Mouse (Mus musculus) limb, embryonic 12.5 days (tissue): ENCODE data around the gene Rnf220. TPM values are rescaled to one million over a fixed set of nuclear protein-coding genes. Genes with fewer than 3 reads are reported as not detected.
A peak's percentile ranks its signal among the peaks of the same experiment; 100 is the strongest.

Experiments
- ATAC-seq: fragments of 200-750 bp; cut with Nextera tagmentation; 2 replicates; pipeline ENCODE4 v1.8.0; 2017; ENCODE audit warnings: low read depth, moderate TSS enrichment; ENCODE audit not compliant: insufficient number of reproducible peaks, insufficient read depth, low FRiP score, low TSS enrichment
- H3K27ac ChIP-seq: fragments of 300-500 bp; sonication (generic); 2 replicates; pipeline ENCODE4 v1.5.1; 2016; ENCODE audit warnings: mild to moderate bottlenecking, moderate library complexity
- H3K27me3 ChIP-seq: fragments of 300-500 bp; sonication (generic); 2 replicates; pipeline ENCODE4 v1.6.1; 2016; ENCODE audit warnings: mild to moderate bottlenecking, moderate library complexity
- H3K36me3 ChIP-seq: fragments of 300-500 bp; sonication (generic); 2 replicates; pipeline ENCODE4 v1.6.1; 2016; ENCODE audit warnings: mild to moderate bottlenecking, moderate library complexity
- H3K4me1 ChIP-seq: fragments of 300-500 bp; sonication (generic); replicated peaks from 2 replicates; pipeline ENCODE4 v1.6.1; 2016
- H3K4me2 ChIP-seq: fragments of 300-500 bp; sonication (generic); 2 replicates; pipeline ENCODE4 v1.6.1; 2016; ENCODE audit warnings: mild to moderate bottlenecking, moderate library complexity
- H3K4me3 ChIP-seq: fragments of 300-500 bp; sonication (generic); replicated peaks from 2 replicates; pipeline ENCODE4 v1.5.1; 2016; ENCODE audit warnings: mild to moderate bottlenecking
- H3K9ac ChIP-seq: fragments of 300-500 bp; sonication (generic); replicated peaks from 2 replicates; pipeline ENCODE4 v1.6.1; 2016; ENCODE audit warnings: mild to moderate bottlenecking, moderate library complexity
- H3K9me3 ChIP-seq: fragments of 300-500 bp; sonication (generic); 2 replicates; pipeline ENCODE4 v1.6.1; 2016; ENCODE audit warnings: mild to moderate bottlenecking, moderate library complexity
- WGBS: fragments of 180-500 bp; shearing (Covaris S2); methylation state at CpG from one replicate; pipeline ENCODE4 v1.1.7; 2016; 5-methylcytosine and 5-hydroxymethylcytosine counted together
- polyA plus RNA-seq: library from polyadenylated mRNA; unstranded; fragments of >200 nt; fragmentation: Nextera tagmentation; extraction: Ambion mirVana; gene quantifications from 2 replicates; pipeline ENCODE4 v1.2.1, GENCODE M21; 2016

Rnf220 gene
- polyA plus RNA-seq, 1 experiment from 2014 or later: 119 TPM

DNA sequence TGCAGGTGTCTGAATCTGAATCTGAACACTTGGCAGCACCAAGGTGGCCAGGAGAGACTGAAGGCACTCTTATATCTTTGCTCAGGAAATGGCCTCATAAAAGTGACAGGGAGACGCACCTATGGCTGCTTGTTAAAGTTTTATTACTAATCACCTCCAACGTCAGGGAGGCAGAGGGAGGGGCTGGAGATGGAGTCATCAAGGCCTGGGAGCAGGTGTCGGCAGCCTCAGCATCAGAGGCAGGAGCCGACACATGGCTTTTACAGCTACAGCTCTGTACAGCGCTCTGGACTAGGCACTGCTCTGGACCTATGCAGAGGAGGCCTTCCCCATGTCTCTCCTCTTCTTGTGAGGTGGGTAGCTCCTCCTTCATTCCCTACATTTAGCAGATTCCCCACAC, 139.7 kb downstream of the Rnf220 start:
- Histone ChIP-seq H3K4me2 (no peak overlapping the region), H3K4me1 (peaks cover 77% of the 10 kb centered on the region), H3K9ac (no peak overlapping the region), H3K4me3 (no peak overlapping the region), H3K27ac (no peak overlapping the region), H3K27me3 (peaks cover 12% of the 10 kb centered on the region), H3K36me3 (no peaks in the 10 kb centered on the region), H3K9me3 (no peaks in the 10 kb centered on the region)
- no peak for ATAC-seq
- WGBS: 21% methylated on average over 5 of the region's 5 CpGs

DNA sequence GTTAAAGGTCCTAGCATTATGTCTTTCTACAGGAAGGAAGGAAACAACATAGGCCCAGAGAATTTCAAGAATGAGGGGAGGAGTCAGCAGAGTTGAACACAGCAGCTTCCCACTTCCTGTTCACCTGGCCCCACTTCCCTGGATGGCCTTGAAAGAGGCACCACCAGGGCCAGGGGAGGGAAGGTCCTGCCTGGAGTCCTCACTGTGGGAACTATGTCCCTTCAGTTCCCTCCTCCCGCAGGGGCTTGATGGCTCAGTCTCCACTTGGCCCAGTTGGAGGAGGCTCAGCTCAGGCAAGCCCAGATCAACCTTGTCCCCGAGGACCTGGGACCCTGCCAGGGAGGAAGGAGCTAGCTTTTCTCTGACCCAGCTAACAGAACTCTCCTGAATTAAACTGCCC, 140.6 kb downstream of the Rnf220 start:
- no peak overlapping the region for H3K4me3 ChIP-seq
- 0 out of 2 replicates have a peak overlapping the region, but pooled peaks have one; percentile 7 for H3K27ac ChIP-seq
- H3K9ac ChIP-seq: no peak overlapping the region
- H3K4me2 ChIP-seq: no peak overlapping the region
- H3K36me3 ChIP-seq: no peaks in the 10 kb centered on the region
- H3K27me3 ChIP-seq: peaks cover 12% of the 10 kb centered on the region
- H3K9me3 ChIP-seq: no peaks in the 10 kb centered on the region
- 62% methylated on average over 2 of the region's 2 CpGs for WGBS
- peaks cover 76% of the 10 kb centered on the region for H3K4me1 ChIP-seq
- no peak for ATAC-seq

DNA sequence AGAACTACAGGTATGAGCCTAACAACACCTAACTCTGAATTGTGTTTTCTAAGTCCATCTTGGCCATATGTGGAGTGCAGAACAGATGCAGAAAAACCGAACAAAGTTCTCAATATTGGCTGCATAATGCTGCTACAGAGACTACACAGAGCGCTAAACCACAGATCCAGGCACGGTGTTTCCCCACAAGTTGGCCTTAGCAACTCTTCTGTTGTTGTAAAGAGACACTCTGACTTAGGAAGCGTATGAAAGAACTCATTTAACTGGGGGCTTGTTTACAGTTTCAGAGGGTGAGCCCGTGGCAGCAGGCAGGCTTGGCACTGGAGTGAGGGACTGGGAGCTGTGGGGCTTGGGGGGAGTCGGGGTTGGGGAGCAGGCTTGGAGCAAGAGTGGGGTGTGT, 142.2 kb downstream of the Rnf220 start:
- Histone ChIP-seq H3K4me3 (no peak overlapping the region), H3K4me2 (no peak overlapping the region), H3K36me3 (no peaks in the 10 kb centered on the region), H3K27ac (no peak overlapping the region), H3K27me3 (peaks cover 6% of the 10 kb centered on the region), H3K4me1 (peaks cover 78% of the 10 kb centered on the region), H3K9me3 (no peaks in the 10 kb centered on the region), H3K9ac (peak overlapping the region; percentile 31; the same call in 1 of the 2 replicates)
- 69% methylated on average over 6 of the region's 6 CpGs for WGBS
- ATAC-seq: no peak

DNA sequence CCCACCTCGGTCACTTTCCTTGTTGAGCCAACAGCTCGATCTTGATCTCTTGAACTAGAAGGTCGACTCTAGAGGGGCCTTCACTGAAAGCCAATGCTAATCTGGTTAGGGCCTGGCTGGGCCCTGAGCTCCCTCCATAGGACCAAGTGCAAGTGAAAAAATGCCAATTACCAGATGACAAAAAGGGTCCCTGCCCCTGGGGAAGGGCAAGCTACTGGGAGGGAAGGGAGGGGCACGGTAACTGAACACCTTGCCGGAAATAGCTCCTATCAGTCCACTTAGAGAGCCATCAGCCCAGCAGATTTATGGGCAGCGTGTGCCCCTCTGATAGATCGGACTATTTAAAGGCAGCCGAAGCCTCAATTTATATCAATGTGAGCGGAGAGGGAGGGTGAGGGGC, 143.9 kb downstream of the Rnf220 start:
- H3K27ac ChIP-seq: no peak overlapping the region
- H3K9ac ChIP-seq: no peak overlapping the region
- H3K27me3 ChIP-seq: peaks cover 6% of the 10 kb centered on the region
- peaks cover 77% of the 10 kb centered on the region for H3K4me1 ChIP-seq
- no peaks in the 10 kb centered on the region for H3K36me3 ChIP-seq
- H3K4me2 ChIP-seq: no peak overlapping the region
- WGBS: 49% methylated on average over 9 of the region's 9 CpGs
- no peak for ATAC-seq
- H3K4me3 ChIP-seq: no peak overlapping the region
- no peaks in the 10 kb centered on the region for H3K9me3 ChIP-seq

DNA sequence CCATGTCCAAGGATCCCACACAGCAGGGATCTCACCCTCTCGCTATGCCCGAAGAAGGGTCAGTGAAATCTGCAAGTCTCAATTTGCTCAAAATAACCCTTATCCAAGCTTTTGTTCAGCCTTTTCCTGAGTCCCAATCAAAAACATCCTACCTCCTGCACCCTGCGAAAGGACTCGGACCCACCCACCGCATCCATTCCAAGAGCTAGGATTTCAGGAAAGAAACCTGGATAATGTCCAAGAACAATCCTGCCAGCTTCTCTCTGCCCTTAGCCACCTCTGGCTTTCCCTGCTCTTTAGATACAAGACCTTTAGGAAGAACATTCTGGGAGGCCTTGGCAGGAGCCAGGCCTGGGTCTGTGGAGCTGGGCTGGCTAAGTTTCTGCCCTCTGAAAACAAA, 144.8 kb downstream of the Rnf220 start:
- peaks cover 2% of the 10 kb centered on the region; the same call in 1 of the 2 replicates for H3K27me3 ChIP-seq
- H3K27ac ChIP-seq: 0 out of 2 replicates have a peak overlapping the region, but pooled peaks have one; percentile 23
- H3K9ac ChIP-seq: no peak overlapping the region
- WGBS: 86% methylated on average over 5 of the region's 5 CpGs
- H3K4me3 ChIP-seq: no peak overlapping the region
- H3K36me3 ChIP-seq: no peaks in the 10 kb centered on the region
- no peak overlapping the region for H3K4me2 ChIP-seq
- no peaks in the 10 kb centered on the region for H3K9me3 ChIP-seq
- H3K4me1 ChIP-seq: peaks cover 68% of the 10 kb centered on the region
- ATAC-seq: no peak

DNA sequence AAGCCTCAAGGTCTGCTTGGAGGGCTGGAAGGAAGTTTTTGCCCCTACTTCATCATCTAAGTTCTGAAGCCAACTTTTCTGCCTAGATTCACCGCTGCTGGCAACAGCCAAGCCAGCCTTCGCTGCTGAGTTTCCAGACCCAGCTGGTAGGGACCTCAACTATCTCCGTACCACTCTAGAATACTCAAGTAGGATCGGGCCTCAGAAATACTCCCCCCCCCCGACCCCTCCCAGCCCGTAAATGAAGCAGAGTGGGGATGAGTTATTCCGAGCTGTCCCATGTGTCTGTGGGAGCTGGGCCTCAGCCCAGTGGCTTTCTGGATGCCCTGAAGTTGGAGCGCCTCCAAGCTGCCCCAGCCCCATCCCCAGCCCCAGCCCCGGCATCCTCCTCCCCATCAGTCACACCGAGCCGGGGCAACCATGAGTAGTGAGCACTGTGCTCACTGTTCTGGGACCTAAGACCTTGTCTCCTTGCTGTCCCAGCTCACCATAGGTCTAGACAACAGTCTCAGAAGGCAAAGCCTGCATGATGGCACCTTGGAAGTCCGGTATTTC, 146.6 kb downstream of the Rnf220 start:
- WGBS: 77% methylated on average over 12 of the region's 12 CpGs

DNA sequence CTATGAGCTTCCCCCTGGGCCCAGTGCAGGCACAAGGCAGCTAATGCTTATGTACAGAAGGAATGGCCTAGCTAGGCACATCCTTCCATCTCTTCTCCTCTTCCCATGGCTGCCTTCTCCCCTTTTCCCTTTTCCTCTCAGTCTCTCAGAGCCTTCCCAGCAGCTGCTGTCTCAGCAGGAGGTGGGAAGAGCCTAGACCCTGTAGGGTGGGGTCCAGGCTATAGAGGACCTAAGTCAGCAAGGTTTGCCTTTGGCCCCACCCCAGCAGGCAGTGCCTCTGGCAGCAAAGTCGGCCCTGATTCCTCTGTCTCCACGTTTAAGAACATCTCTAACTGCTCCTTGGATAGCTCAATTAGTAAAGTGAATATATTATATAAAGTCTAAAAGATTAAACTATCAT, 147.5 kb downstream of the Rnf220 start:
- H3K27me3 ChIP-seq: no peaks in the 10 kb centered on the region; the same call in 1 of the 2 replicates
- H3K4me2 ChIP-seq: no peak overlapping the region
- no peak overlapping the region for H3K27ac ChIP-seq
- no peaks in the 10 kb centered on the region for H3K9me3 ChIP-seq
- no peak overlapping the region for H3K4me3 ChIP-seq
- no peak overlapping the region for H3K9ac ChIP-seq
- ATAC-seq: no peak
- H3K36me3 ChIP-seq: no peaks in the 10 kb centered on the region
- WGBS: 22% methylated on average over 2 of the region's 2 CpGs
- H3K4me1 ChIP-seq: peaks cover 45% of the 10 kb centered on the region

More for the DNA sequence above, 146.6 kb downstream of the Rnf220 start:
- no peak for ATAC-seq
- no peak overlapping the region for H3K4me3 ChIP-seq
- H3K4me2 ChIP-seq: no peak overlapping the region
- no peak overlapping the region for H3K27ac ChIP-seq
- H3K4me1 ChIP-seq: peaks cover 51% of the 10 kb centered on the region
- H3K9me3 ChIP-seq: no peaks in the 10 kb centered on the region
- no peaks in the 10 kb centered on the region; the same call in 1 of the 2 replicates for H3K27me3 ChIP-seq
- no peaks in the 10 kb centered on the region for H3K36me3 ChIP-seq
- H3K9ac ChIP-seq: no peak overlapping the region

DNA sequence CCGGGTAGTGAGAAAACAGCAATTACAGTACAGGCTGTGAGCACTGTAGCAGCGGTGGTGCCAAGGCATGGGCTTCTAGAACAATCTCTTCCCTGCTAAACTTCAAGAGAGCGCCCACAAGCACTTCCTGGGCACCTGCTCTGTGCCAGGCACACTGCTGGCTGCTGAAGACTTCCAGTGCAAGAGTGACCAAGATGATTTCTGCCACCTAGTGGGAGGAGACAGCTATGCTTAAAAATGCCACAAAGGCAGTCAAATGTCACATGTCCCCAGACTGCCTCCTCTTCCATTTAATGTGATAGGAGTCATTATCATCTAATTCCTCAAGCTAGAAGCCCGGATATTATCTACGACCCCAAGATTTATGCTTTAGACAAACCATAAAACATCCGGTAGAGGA, 150.8 kb downstream of the Rnf220 start:
- no peak for ATAC-seq
- Histone ChIP-seq H3K4me2 (no peak overlapping the region), H3K27me3 (peaks cover 5% of the 10 kb centered on the region), H3K9me3 (no peaks in the 10 kb centered on the region), H3K9ac (no peak overlapping the region), H3K27ac (no peak overlapping the region), H3K4me3 (no peak overlapping the region), H3K4me1 (peaks cover 30% of the 10 kb centered on the region), H3K36me3 (no peaks in the 10 kb centered on the region)
- WGBS: 46% methylated on average over 6 of the region's 6 CpGs

DNA sequence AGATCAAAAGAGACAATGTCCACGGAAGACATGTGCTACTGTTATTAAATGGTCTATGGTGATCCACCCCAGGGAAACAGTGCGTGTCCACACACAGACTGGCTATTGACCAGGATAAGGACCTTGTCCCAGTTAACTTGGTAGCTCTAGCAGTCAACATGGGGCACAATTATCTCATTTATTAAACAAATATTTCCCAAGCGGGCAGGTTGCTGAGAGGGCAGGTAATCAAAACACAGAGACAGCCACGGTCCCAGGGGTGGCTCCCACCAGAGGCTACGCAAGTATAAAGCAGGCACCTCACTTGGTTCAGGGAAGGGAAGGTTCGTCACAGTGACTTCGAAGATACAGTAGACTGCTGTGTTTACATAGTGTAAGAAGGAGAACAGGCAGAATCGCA, 153.5 kb downstream of the Rnf220 start:
- no peak for ATAC-seq
- H3K36me3 ChIP-seq: no peaks in the 10 kb centered on the region
- H3K9ac ChIP-seq: no peak overlapping the region
- H3K4me2 ChIP-seq: no peak overlapping the region
- H3K4me1 ChIP-seq: peaks cover 11% of the 10 kb centered on the region
- 0 out of 2 replicates have a peak, but pooled peaks cover 3% of the 10 kb centered on the region for H3K9me3 ChIP-seq
- WGBS: 72% methylated on average over 8 of the region's 8 CpGs
- H3K4me3 ChIP-seq: no peak overlapping the region
- H3K27me3 ChIP-seq: peaks cover 5% of the 10 kb centered on the region
- no peak overlapping the region for H3K27ac ChIP-seq

DNA sequence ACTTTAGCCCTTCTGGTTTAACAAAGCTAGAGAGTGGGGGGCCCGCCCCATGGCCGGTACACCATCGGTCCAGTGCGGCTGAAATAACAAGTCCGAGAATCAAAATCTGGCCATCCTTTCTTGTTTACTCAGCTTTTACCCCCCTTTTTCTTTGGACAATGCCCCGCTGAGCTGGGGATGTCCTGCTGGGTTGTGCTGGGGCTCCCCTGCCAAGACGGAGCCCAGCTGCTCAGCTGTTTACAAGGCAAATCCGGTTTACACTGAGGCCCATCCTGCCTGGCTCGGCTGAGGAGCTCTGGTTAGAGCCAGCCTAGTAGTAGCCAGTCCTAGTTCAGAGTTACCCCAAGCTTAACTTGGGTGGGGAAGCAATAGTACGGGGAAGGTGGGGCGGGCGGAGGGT, 154.1 kb downstream of the Rnf220 start:
- WGBS: 48% methylated on average over 12 of the region's 12 CpGs
- no peak for ATAC-seq
- no peak overlapping the region for H3K27ac ChIP-seq
- no peaks in the 10 kb centered on the region for H3K36me3 ChIP-seq
- no peak overlapping the region for H3K4me2 ChIP-seq
- peaks cover 11% of the 10 kb centered on the region for H3K4me1 ChIP-seq
- peaks cover 5% of the 10 kb centered on the region for H3K27me3 ChIP-seq
- no peak overlapping the region for H3K4me3 ChIP-seq
- 0 out of 2 replicates have a peak, but pooled peaks cover 3% of the 10 kb centered on the region for H3K9me3 ChIP-seq
- H3K9ac ChIP-seq: no peak overlapping the region

DNA sequence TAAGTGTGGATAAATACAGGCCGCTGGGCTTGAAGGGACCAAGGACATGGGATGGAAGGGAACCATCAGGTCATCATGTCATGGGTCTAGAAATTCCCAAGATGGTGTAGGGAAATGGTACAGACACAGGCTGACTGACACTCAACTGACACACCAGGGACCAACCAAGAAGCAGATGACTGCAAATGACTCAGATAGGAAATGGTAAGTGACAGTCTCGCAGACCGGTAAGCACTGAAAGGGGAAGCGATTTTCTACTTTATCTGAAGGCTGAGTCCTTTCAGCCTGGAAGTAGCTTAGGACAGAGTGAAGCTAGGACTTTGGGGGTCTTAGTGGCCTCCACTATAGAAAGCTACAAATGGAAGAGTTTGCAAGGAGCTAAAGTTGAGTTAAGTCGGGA, 155.6 kb downstream of the Rnf220 start:
- H3K4me3 ChIP-seq: no peak overlapping the region
- ATAC-seq: no peak
- H3K27ac ChIP-seq: no peak overlapping the region
- no peak overlapping the region for H3K9ac ChIP-seq
- WGBS: 94% methylated on average over 5 of the region's 5 CpGs
- H3K27me3 ChIP-seq: peaks cover 10% of the 10 kb centered on the region
- H3K36me3 ChIP-seq: no peaks in the 10 kb centered on the region
- H3K4me1 ChIP-seq: peaks cover 11% of the 10 kb centered on the region
- 0 out of 2 replicates have a peak, but pooled peaks cover 3% of the 10 kb centered on the region for H3K9me3 ChIP-seq
- H3K4me2 ChIP-seq: no peak overlapping the region

DNA sequence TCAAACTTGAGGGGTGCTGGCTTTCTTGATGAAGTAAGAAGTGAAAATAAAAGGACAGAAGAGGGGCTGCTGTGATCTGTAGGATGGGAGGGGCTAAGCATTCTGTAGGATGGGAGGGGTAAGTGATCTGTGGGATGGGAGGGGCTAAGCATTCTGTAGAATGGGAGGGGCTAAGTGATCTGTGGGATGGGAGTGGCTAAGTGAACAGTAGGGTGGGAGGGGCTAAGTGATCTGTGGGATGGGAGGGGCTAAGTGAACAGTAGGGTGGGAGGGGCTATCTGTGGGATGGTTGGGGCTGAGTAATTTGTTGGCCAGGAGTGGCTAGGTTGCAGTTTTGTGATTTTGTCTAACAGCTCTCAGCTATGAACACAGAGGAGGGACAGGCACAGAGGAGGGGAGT, 157.1 kb downstream of the Rnf220 start:
- H3K4me2 ChIP-seq: no peak overlapping the region
- H3K4me1 ChIP-seq: peaks cover 11% of the 10 kb centered on the region
- no peak overlapping the region for H3K4me3 ChIP-seq
- no peak for ATAC-seq
- H3K9me3 ChIP-seq: 0 out of 2 replicates have a peak, but pooled peaks cover 3% of the 10 kb centered on the region
- H3K27ac ChIP-seq: no peak overlapping the region
- H3K27me3 ChIP-seq: peaks cover 13% of the 10 kb centered on the region
- H3K9ac ChIP-seq: no peak overlapping the region
- no peaks in the 10 kb centered on the region for H3K36me3 ChIP-seq
